Mouse (Mus musculus): ENCODE data around the gene Olfr1123.
"Not testable (repeated sequence)": the region's sequence is repeated elsewhere in the genome, so short reads cannot be mapped to it uniquely, and the experiment has no call there.

The Olfr1123 gene

GRCm38 (mm10) chr2:87416335-87416734 is at the start of gene Olfr1123:
TSS of gene Olfr1123 (plus strand) at chr2:87416635.
- no peak for DNase-seq (ENCODE audit: low read depth)

GRCm38 (mm10) chr2:87369595-87369994 is 46.8 kb upstream of the Olfr1123 start, which contains the start of gene Olfr1121:
TSS of gene Olfr1121 (plus strand) at chr2:87369895.
- DNase-seq (ENCODE audit: low read depth): no peak

- DNase-seq (ENCODE audit: low read depth): no peak
Measured at GRCm38 (mm10) chr2:87371726-87372125, 44.7 kb upstream of the Olfr1123 start.

- DNase-seq (ENCODE audit: low read depth): no peak
Measured at GRCm38 (mm10) chr2:87383935-87384334, 32.5 kb upstream of the Olfr1123 start.

- DNase-seq (ENCODE audit: low read depth): no peak
Measured at GRCm38 (mm10) chr2:87385549-87385948, 30.9 kb upstream of the Olfr1123 start, which contains the start of gene Olfr1122. TSS of gene Olfr1122 (plus strand) at chr2:87385849.

GRCm38 (mm10) chr2:87393605-87394004 is 22.8 kb upstream of the Olfr1123 start:
- DNase-seq (ENCODE audit: low read depth): not testable (repeated sequence)

GRCm38 (mm10) chr2:87394686-87395085 is 21.7 kb upstream of the Olfr1123 start:
- DNase-seq (ENCODE audit: low read depth): not testable (repeated sequence)

GRCm38 (mm10) chr2:87429975-87430374 is 13.5 kb downstream of the Olfr1123 start, which contains the start of gene Olfr1124:
TSS of gene Olfr1124 (plus strand) at chr2:87430275.
- no peak for DNase-seq (ENCODE audit: low read depth)

GRCm38 (mm10) chr2:87437731-87438130 is 21.3 kb downstream of the Olfr1123 start:
- DNase-seq (ENCODE audit: low read depth): no peak

- DNase-seq (ENCODE audit: low read depth): no peak
Measured at GRCm38 (mm10) chr2:87453662-87454061, 37.2 kb downstream of the Olfr1123 start, which contains the start of gene Olfr1126. TSS of gene Olfr1126 (plus strand) at chr2:87453962.

- DNase-seq (ENCODE audit: low read depth): no peak
Measured at GRCm38 (mm10) chr2:87461769-87462168, 45.3 kb downstream of the Olfr1123 start.
